Mouse (Mus musculus) kidney, adult 11 months (tissue): ENCODE results near the gene Gm9958.

Source experiments
- DNase-seq: peaks from one replicate; pipeline ENCODE4 v3.0.0; 2022

Gm9958 gene

GRCm38 (mm10) chr5:90414142-90414924, 47.3 kb downstream of the Gm9958 start:
- DNase-seq = no peak

GRCm38 (mm10) chr5:90414925-90415295, 47.9 kb downstream of the Gm9958 start:
- DNase-seq = no peak
